Mouse (Mus musculus): ENCODE measurements around the gene Dock1.

- TF ChIP-seq TAL1 (conservative IDR thresholded peaks at IDR 0.05; ENCODE audit: low read depth, low read length), result no peak
- TF ChIP-seq CTCF (IDR thresholded peaks at IDR 0.05; ENCODE audit: low read depth, low read length), result no peak
These were observed 351.2 kb downstream of the Dock1 start for GRCm38 (mm10) chr7:135021544-135022100.
